In genomic region chr11:58224313-58224712, GRCm38 (mm10) we compare ENCODE assay signal across 9 mouse cellular contexts. TPM values are rescaled to one million over a fixed set of nuclear protein-coding genes. Genes with fewer than 3 reads are reported as not detected.
A peak's percentile ranks its signal among the peaks of the same experiment; 100 is the strongest.
DNase-seq lines count a peak whose midpoint lies in the region; ATAC-seq and TF ChIP-seq lines count a peak whose summit lies in the region.
"Had no signal": no experiment of that assay in that cellular context is flagged by ENCODE, and none has a peak within 500 bp of the region (broad histone marks: within the 10 kb centered on the region; RNA-seq: fewer than 3 reads in every experiment).

No protein-coding gene starts in this region.

- peak; percentile 68 to 71 for DNase-seq in spleen, adult 18-20 months
- no peak for DNase-seq in spleen, adult 12 weeks (ENCODE audit: low spot score)
- DNase-seq in kidney, adult 2 months = peak; percentile 89
- DNase-seq in lung, postnatal 36 days = peak; percentile 63
- DNase-seq in testis, postnatal 14 days (ENCODE audit: low spot score) = no peak
- DNase-seq in left cerebral cortex, adult 18-20 months (ENCODE audit: low spot score in 2 of 2) = no peak
- DNase-seq in cerebellum, postnatal 14 days = no peak

- no peaks in the 10 kb centered on the region for H3K9me3 ChIP-seq in neural tube, embryonic 15.5 days (replicated peaks)
- H3K9me3 ChIP-seq: midbrain, embryonic 12.5 days had no signal

- H3K36me3 ChIP-seq in kidney, adult 2 months (ENCODE audit: control insufficient read depth, insufficient read depth, low read length) = no peaks in the 10 kb centered on the region
- H3K36me3 ChIP-seq in neural tube, embryonic 15.5 days = no peaks in the 10 kb centered on the region
- H3K36me3 ChIP-seq: midbrain, embryonic 12.5 days had no signal

- H3K9ac ChIP-seq in neural tube, embryonic 15.5 days (replicated peaks) = no peak overlapping the region
- H3K9ac ChIP-seq: midbrain, embryonic 12.5 days had no signal

- peaks cover 9% of the 10 kb centered on the region; the same call in 1 of the 2 replicates for H3K4me1 ChIP-seq in kidney, adult 2 months (ENCODE audit: control insufficient read depth, insufficient read depth, low read length)
- no peaks in the 10 kb centered on the region for H3K4me1 ChIP-seq in neural tube, embryonic 15.5 days
- H3K4me1 ChIP-seq: midbrain, embryonic 12.5 days had no signal

- TF ChIP-seq POLR2A in kidney, adult 2 months (IDR thresholded peaks at IDR 0.05; ENCODE audit: low read depth, low read length) = no peak

- no peaks in the 10 kb centered on the region for H3K27me3 ChIP-seq in kidney, adult 2 months (replicated peaks; ENCODE audit: control insufficient read depth, insufficient read depth, low read length)
- no peaks in the 10 kb centered on the region for H3K27me3 ChIP-seq in neural tube, embryonic 15.5 days (replicated peaks)
- H3K27me3 ChIP-seq: midbrain, embryonic 12.5 days had no signal

- 15% methylated on average over 7 of the region's 7 CpGs for whole genome bisulfite sequencing in kidney, adult 2 months
- 57% methylated on average over 7 of the region's 7 CpGs for WGBS in neural tube, embryonic 15.5 days

- no peak overlapping the region for H3K4me2 ChIP-seq in neural tube, embryonic 15.5 days
- H3K4me2 ChIP-seq: midbrain, embryonic 12.5 days had no signal

- ATAC-seq in neural tube, embryonic 15.5 days (ENCODE audit: low FRiP score) = no peak

- peak overlapping the region; percentile 10; the same call in 1 of the 2 replicates for H3K27ac ChIP-seq in kidney, adult 2 months (ENCODE audit: insufficient read depth, low read depth, low read length)
- H3K27ac ChIP-seq in neural tube, embryonic 15.5 days (replicated peaks) = no peak overlapping the region
- H3K27ac ChIP-seq: midbrain, embryonic 12.5 days had no signal

- no peak overlapping the region for H3K4me3 ChIP-seq in kidney, adult 2 months (ENCODE audit: insufficient read depth, low read depth, low read length)
- no peak overlapping the region for H3K4me3 ChIP-seq in neural tube, embryonic 15.5 days (replicated peaks)
- H3K4me3 ChIP-seq: midbrain, embryonic 12.5 days had no signal

- no peak for TF ChIP-seq CTCF in kidney, adult 2 months (conservative IDR thresholded peaks at IDR 0.05; ENCODE audit: insufficient read depth, insufficient read length, low read depth, low read length)

RNA-seq across cellular contexts. Expression of gene Irgm2, which starts 24.9 kb away (rescaled TPM):
- polyA plus RNA-seq in kidney, adult 2 months (2012; rRNA removed) = 14.7 and 18.9 TPM in 2 replicates
- 1.3 and 3.4 TPM in 2 replicates for polyA plus RNA-seq in neural tube, embryonic 15.5 days (2015; fragmentation: Nextera tagmentation; extraction: Ambion mirVana)
- 1 to 10 TPM; 2.4 to 3.6 TPM for total RNA-seq in left cerebral cortex, adult 18-20 months (2021)

RNA-seq across cellular contexts. Expression of gene Igtp, which starts 25.0 kb away (rescaled TPM):
- polyA plus RNA-seq in kidney, adult 2 months (2012; rRNA removed) = 15.9 and 18.6 TPM in 2 replicates
- polyA plus RNA-seq in neural tube, embryonic 15.5 days (2015; fragmentation: Nextera tagmentation; extraction: Ambion mirVana) = 2.4 and 8.2 TPM in 2 replicates
- total RNA-seq in left cerebral cortex, adult 18-20 months (2021) = 1 to 10 TPM; 3.8 to 5.4 TPM

RNA-seq across cellular contexts. Expression of gene 4930438A08Rik, which starts 50.3 kb away (rescaled TPM):
- not detected in 2 replicates for polyA plus RNA-seq in kidney, adult 2 months (2012; rRNA removed)
- not detected in 2 replicates for polyA plus RNA-seq in neural tube, embryonic 15.5 days (2015; fragmentation: Nextera tagmentation; extraction: Ambion mirVana)
- not detected for total RNA-seq in left cerebral cortex, adult 18-20 months (2021)

RNA-seq across cellular contexts. Expression of gene Mrpl22, which starts 52.9 kb away (rescaled TPM):
- polyA plus RNA-seq in kidney, adult 2 months (2012; rRNA removed) = 52.1 and 78.2 TPM in 2 replicates
- 99.2 and 107 TPM in 2 replicates for polyA plus RNA-seq in neural tube, embryonic 15.5 days (2015; fragmentation: Nextera tagmentation; extraction: Ambion mirVana)
- total RNA-seq in left cerebral cortex, adult 18-20 months (2021) = 10 to 100 TPM; 36.0 to 39.6 TPM

RNA-seq across cellular contexts. Expression of gene Gemin5, which starts 56.0 kb away (rescaled TPM):
- 5.3 and 6.3 TPM in 2 replicates for polyA plus RNA-seq in kidney, adult 2 months (2012; rRNA removed)
- polyA plus RNA-seq in neural tube, embryonic 15.5 days (2015; fragmentation: Nextera tagmentation; extraction: Ambion mirVana) = 12.2 and 18.5 TPM in 2 replicates
- 10 to 100 TPM; 18.9 to 19.0 TPM for total RNA-seq in left cerebral cortex, adult 18-20 months (2021)

Comparison
In these comparisons a context has a peak if more than half of its experiments do, and no peak if none do; other contexts are left out.
1. DNase-seq: peak in spleen, adult 18-20 months (2 of 2), kidney, adult 2 months (single experiment) and lung, postnatal 36 days (single experiment); none in spleen, adult 12 weeks (single experiment), testis, postnatal 14 days (single experiment), left cerebral cortex, adult 18-20 months (0 of 2) and cerebellum, postnatal 14 days (0 of 2).